ENCODE assay signal across 1 mouse cellular context in the genomic region with DNA sequence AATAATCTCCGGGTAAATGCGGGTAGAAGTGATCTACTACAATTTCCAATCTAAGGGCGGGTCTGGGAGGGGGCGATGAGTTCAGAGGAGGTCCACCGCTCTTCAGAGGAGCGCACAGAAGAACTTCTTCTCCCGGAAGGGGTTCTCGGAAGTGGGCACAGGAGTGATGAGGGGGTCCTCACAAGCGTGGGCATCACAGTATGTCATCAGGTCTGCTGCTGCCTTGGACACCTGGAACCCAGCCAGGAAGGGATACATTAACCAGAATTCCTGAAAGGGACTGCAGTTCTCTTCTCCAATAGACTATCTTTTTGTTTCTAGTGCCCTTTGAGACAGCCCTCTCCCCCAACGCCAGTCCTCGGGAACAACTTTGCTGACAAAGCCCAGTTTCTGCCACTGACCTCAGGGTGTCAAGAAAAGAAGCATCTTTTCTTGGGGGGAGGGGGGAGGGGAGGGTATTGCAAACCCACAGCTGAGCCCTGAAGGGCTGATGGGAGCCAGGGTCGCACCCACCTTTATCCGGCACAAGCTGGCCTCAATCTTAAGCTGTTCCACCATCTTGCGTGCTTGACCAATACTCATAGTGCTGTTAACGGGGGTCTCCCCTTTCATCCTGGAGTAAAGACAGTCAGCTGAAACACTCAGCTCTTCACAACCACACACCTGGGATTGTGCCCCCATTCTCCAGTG.
TF ChIP-seq lines count a peak whose summit lies in the region.

No protein-coding gene starts in this region.

TF ChIP-seq in C2C12, 6 proteins besides CTCF, POLR2A, EP300 and RAD21 (continued from another document):
- TF ChIP-seq USF1 (IDR thresholded peaks at IDR 0.05; ENCODE audit: low read depth) (no peak), MYOD1 (IDR thresholded peaks at IDR 0.05; ENCODE audit: control insufficient read depth, insufficient read length, low read depth) (no peak), CEBPB (IDR thresholded peaks at IDR 0.05; ENCODE audit: low read depth) (no peak)
